Mouse (Mus musculus): ENCODE results near the gene Usp2. TPM values are rescaled to one million over a fixed set of nuclear protein-coding genes. Genes with fewer than 3 reads are reported as not detected.

Gene Usp2
- 23.0 TPM for polyA plus RNA-seq (2014; fragmentation: Illumina TruSeq; extraction: RNeasy Lipid Tissue Mini Kit (QIAGEN cat#74804); ENCODE audit: low read depth, low replicate concordance)

DNA sequence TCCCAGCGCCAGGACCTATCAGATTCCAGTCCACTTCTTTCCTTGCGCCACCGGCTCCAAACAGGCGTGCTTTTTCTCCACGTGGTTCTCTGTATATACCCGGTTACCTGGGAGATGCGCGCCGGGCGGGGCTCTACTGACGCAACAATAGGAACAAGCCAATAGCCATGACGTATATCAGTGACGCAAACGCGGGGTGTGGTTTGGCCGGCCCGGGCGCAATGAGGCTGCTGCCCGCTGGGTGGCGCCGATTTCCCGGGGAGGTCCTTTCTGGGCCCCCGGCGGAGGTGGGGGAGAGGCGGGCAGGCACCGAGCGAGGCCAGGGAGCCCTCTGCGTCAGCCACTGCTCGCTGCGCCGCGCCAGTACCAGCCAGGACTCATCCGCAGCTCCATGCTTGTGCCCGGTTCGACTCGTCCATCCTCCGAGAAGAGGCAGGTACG, at the start of gene Usp2:
Usp2 (plus strand) TSS at position 237 of the 441 bp plus-strand sequence.

GRCm38 (mm10) chr9:44042836-44043707, 23.7 kb upstream of the Usp2 start, which contains the start of gene Thy1:
Gene Thy1, plus strand, starts transcription at chr9:44043384.

DNA sequence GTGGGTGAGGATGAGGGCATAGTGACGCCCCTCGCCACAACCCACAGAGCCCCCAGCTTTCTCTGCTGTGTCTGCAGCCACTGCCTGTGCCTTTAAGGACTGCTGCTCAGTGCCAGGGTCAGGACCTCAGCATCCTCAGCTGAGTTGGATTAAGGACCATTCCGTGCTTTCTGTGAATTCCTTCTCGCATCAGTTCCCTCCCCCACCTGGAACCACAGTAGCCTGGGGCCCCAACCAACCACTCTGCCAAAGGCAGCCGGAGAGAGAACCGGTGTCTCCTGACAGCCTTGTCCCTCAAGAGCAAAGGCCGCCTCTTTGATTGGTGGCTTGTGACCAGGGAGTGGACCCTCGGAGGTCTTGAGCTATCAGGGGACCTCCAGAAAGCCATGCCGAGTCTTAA, 34.7 kb downstream of the Usp2 start, which contains the start of gene Mfrp:
Mfrp (plus strand) TSS at position 240 of the 400 bp plus-strand sequence.

GRCm38 (mm10) chr9:44107110-44107509, 40.3 kb downstream of the Usp2 start, which contains the start of gene C1qtnf5:
Gene C1qtnf5, plus strand, starts transcription at chr9:44107245.

DNA sequence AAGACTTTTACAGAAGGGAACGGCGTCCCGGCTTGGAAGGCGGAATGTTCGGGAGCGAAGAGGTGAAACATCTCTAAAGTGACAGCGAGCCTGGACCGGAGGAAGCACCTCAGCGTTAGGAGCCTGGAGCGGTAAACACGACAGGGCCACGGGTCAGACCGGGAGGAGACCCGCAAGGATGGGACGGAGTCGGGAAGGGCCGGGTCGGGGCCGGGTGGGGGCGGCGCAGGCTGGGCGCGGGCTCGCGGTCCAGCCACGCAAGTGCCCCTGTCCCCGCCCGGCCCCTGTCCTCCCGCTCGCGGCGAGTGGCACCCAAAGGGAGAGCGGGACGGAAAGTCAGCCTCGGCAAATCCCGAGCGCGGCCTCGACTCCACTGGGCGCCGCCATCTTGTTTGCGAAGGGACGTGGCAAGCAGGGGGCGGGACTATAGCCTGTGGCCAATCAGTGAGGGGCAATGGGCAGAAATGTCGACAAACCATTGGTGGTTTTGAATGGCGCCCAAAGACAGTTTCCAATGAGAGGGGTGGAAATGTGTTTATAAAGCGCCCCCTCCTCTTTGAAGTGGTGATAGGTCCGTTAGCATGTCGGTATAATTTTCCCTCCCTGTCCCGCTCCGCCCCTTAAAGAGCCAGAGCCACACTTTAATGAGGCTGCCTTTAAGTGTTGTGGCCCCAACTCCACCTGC, 46.4 kb downstream of the Usp2 start, which contains the start of the genes Gm49380 and Rnf26:
Gm49380 (minus strand) TSS at position 396 of the 685 bp plus-strand sequence.
Rnf26 (minus strand) TSS at position 413 of the 685 bp plus-strand sequence.

GRCm38 (mm10) chr9:44134101-44134850, 67.5 kb downstream of the Usp2 start, which contains the start of gene Mcam:
Gene Mcam, plus strand, starts transcription at chr9:44134469.

Other genes with a start within 250 kb of the Usp2 start
- not detected for gene Thy1, start 23.6 kb upstream of the Usp2 start, polyA plus RNA-seq (2014; fragmentation: Illumina TruSeq; extraction: RNeasy Lipid Tissue Mini Kit (QIAGEN cat#74804); ENCODE audit: low read depth, low replicate concordance)
- 0.12 TPM for gene Mfrp, start 34.7 kb downstream of the Usp2 start, polyA plus RNA-seq (2014; fragmentation: Illumina TruSeq; extraction: RNeasy Lipid Tissue Mini Kit (QIAGEN cat#74804); ENCODE audit: low read depth, low replicate concordance)
- gene C1qtnf5, start 40.2 kb downstream of the Usp2 start, polyA plus RNA-seq (2014; fragmentation: Illumina TruSeq; extraction: RNeasy Lipid Tissue Mini Kit (QIAGEN cat#74804); ENCODE audit: low read depth, low replicate concordance), result not detected
- 0.24 TPM for gene Gm49380, start 46.5 kb downstream of the Usp2 start, polyA plus RNA-seq (2014; fragmentation: Illumina TruSeq; extraction: RNeasy Lipid Tissue Mini Kit (QIAGEN cat#74804); ENCODE audit: low read depth, low replicate concordance)
- gene Rnf26, start 46.5 kb downstream of the Usp2 start, polyA plus RNA-seq (2014; fragmentation: Illumina TruSeq; extraction: RNeasy Lipid Tissue Mini Kit (QIAGEN cat#74804); ENCODE audit: low read depth, low replicate concordance), result 1.7 TPM
- 6.2 TPM for gene Mcam, start 67.4 kb downstream of the Usp2 start, polyA plus RNA-seq (2014; fragmentation: Illumina TruSeq; extraction: RNeasy Lipid Tissue Mini Kit (QIAGEN cat#74804); ENCODE audit: low read depth, low replicate concordance)
- gene Cbl, start 167.0 kb downstream of the Usp2 start, polyA plus RNA-seq (2014; fragmentation: Illumina TruSeq; extraction: RNeasy Lipid Tissue Mini Kit (QIAGEN cat#74804); ENCODE audit: low read depth, low replicate concordance), result 16.9 TPM
- gene Ccdc153, start 173.7 kb downstream of the Usp2 start, polyA plus RNA-seq (2014; fragmentation: Illumina TruSeq; extraction: RNeasy Lipid Tissue Mini Kit (QIAGEN cat#74804); ENCODE audit: low read depth, low replicate concordance), result not detected
- 9.0 TPM for gene Pdzd3, start 184.4 kb downstream of the Usp2 start, polyA plus RNA-seq (2014; fragmentation: Illumina TruSeq; extraction: RNeasy Lipid Tissue Mini Kit (QIAGEN cat#74804); ENCODE audit: low read depth, low replicate concordance)
- 0.12 TPM for gene Nlrx1, start 201.6 kb downstream of the Usp2 start, polyA plus RNA-seq (2014; fragmentation: Illumina TruSeq; extraction: RNeasy Lipid Tissue Mini Kit (QIAGEN cat#74804); ENCODE audit: low read depth, low replicate concordance)
- not detected for gene Abcg4, start 221.6 kb downstream of the Usp2 start, polyA plus RNA-seq (2014; fragmentation: Illumina TruSeq; extraction: RNeasy Lipid Tissue Mini Kit (QIAGEN cat#74804); ENCODE audit: low read depth, low replicate concordance)
- gene Hinfp, start 238.7 kb downstream of the Usp2 start, polyA plus RNA-seq (2014; fragmentation: Illumina TruSeq; extraction: RNeasy Lipid Tissue Mini Kit (QIAGEN cat#74804); ENCODE audit: low read depth, low replicate concordance), result 6.8 TPM